Mouse (Mus musculus): Measurements from ENCODE around the gene Etfa.
A peak's percentile ranks its signal among the peaks of the same experiment; 100 is the strongest.

Etfa gene

GRCm38 (mm10) chr9:55423451-55424424 is 88.3 kb downstream of the Etfa start:
- peak; percentile 21 for DNase-seq (ENCODE audit: low read depth, low spot score)

- DNase-seq (ENCODE audit: low read depth, low spot score) = no peak
Observed at GRCm38 (mm10) chr9:55421786-55422185, 90.3 kb downstream of the Etfa start.

GRCm38 (mm10) chr9:55411154-55411553 is 100.9 kb downstream of the Etfa start:
- peak; percentile 28 for DNase-seq (ENCODE audit: low read depth, low spot score)

DNA sequence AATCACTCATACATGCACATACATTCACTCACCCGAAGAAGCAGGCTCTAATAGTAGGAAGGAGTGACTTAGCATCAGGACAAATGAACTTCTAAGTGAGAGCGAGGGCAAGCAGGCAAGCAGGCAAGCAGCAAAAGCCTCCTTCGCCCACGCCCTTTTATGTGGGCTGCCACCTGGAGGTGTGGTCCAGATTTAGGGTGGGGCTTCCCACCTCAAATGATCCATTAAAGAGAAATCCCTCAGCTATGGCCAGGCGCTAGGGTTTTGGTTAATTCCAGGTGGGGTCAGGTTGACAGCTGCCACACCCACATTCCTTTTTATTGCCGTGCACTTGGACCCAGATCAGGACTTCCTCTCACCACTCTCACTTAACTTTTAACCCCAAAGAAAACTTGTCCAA is 101.6 kb downstream of the Etfa start:
- DNase-seq (ENCODE audit: low read depth, low spot score) = peak; percentile 56

DNA sequence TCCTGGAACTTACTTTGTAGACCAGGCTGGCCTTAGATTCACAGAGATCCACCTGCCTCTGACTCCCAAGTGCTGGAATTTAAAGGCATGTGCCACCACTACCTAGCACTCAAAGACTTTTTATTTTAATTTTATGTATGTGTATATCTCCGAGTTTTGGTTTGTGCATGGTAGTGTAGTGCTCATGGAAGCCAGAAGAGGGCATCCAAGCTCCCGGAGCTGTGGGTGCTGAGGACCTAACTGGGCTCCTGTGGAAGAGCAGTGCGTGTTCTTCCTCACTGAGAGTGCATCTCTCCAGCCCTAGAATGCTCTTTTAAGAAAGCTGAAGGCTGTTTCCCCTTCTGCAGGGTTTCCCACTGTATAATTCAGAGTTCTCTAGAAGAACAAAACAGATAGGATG is 102.2 kb downstream of the Etfa start:
- peak; percentile 38 for DNase-seq (ENCODE audit: low read depth, low spot score)

DNA sequence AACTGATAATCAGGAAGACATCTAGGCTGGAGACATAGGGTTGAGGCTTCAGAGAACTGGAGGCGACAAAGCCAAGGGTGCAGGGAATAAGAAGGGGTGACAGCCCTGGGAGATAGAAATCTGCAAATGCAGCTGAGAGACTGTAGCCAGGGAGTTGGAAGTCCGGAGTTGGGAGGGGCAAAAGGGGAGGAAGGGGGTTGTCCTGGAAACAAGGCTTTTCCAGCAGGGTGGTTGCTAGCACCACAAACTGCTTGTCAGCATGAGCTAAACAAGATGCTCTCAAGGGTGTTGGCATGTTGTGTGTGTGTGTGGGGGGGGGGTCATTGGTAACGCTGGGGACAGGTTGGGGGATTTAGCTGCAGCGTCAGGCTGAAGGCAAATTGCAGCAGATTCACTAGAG is 103.2 kb downstream of the Etfa start:
- no peak for DNase-seq (ENCODE audit: low read depth, low spot score)

GRCm38 (mm10) chr9:55406773-55407172 is 105.3 kb downstream of the Etfa start:
- DNase-seq (ENCODE audit: low read depth, low spot score) = no peak

- no peak for DNase-seq (ENCODE audit: low read depth, low spot score)
Observed at GRCm38 (mm10) chr9:55404976-55405702, 106.9 kb downstream of the Etfa start.
